Mouse (Mus musculus): ENCODE results near the gene Srsf2. TPM values are rescaled to one million over a fixed set of nuclear protein-coding genes. Genes with fewer than 3 reads are reported as not detected.
"Not testable (repeated sequence)": the region's sequence is repeated elsewhere in the genome, so short reads cannot be mapped to it uniquely, and the experiment has no call there.

The Srsf2 gene
- polyA plus RNA-seq, 1 experiment from 2014 or later, result 578 TPM

DNA sequence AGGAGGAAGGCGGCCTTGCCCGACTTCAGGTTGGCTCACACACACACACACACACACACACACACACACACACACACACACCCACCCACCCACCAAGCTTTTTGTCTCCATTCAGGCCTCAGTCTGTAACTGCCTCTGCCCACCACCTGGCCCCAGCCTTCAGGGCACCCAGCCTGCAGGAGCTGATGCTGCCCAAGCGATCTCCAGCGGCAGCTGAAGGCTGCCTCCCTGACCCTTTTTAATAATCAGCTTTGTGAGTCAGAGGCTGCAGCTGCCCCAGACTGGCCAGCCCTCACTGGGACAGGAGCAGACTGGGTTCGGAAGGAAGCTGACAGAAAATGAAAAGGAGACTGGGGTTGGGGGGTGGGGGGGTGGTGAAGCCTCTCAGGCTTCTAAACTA, 27.7 kb downstream of the Srsf2 start:
- 60% methylated on average over 5 of the region's 5 CpGs for WGBS
- H3K4me2 ChIP-seq (ENCODE audit: low read depth, low read length), result no peak overlapping the region
- ATAC-seq (ENCODE audit: insufficient read depth, low FRiP score), result no peak
- H3K9ac ChIP-seq (ENCODE audit: low read length), result no peak overlapping the region
- no peaks in the 10 kb centered on the region for H3K9me3 ChIP-seq (replicated peaks; ENCODE audit: control insufficient read depth, low read length)
- no peak overlapping the region; the same call in 1 of the 2 replicates for H3K27ac ChIP-seq (ENCODE audit: low read length)
- H3K4me3 ChIP-seq (replicated peaks; ENCODE audit: low read length), result no peak overlapping the region
- no peaks in the 10 kb centered on the region for H3K27me3 ChIP-seq (ENCODE audit: control insufficient read depth, insufficient read depth, low read length)
- H3K36me3 ChIP-seq (ENCODE audit: control insufficient read depth, insufficient read depth, low read length), result no peaks in the 10 kb centered on the region
- H3K4me1 ChIP-seq (ENCODE audit: control insufficient read depth, insufficient read depth, low read length), result peaks cover 28% of the 10 kb centered on the region

DNA sequence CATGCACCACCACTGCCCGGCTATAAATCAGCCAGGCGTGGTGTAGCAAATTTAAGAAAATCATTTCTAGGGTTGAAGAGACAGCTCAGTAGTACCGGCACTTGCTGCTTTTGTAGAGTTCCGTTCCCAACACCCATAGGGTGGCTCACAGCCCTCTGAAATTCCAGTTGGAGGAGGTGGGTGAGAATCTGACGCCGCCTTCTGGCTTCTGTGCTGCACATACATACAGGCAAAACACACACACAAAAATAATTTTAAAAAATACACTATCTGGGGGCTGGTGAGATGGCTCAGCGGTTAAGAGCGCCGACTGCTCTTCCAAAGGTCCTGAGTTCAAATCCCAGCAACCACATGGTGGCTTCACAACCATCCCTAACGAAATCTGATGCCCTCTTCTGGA, 29.0 kb downstream of the Srsf2 start:
- H3K36me3 ChIP-seq (ENCODE audit: control insufficient read depth, insufficient read depth, low read length); H3K4me2 ChIP-seq (ENCODE audit: low read depth, low read length); H3K27ac ChIP-seq (ENCODE audit: low read length); H3K9ac ChIP-seq (ENCODE audit: low read length); H3K27me3 ChIP-seq (ENCODE audit: control insufficient read depth, insufficient read depth, low read length); H3K4me3 ChIP-seq (replicated peaks; ENCODE audit: low read length); ATAC-seq (ENCODE audit: insufficient read depth, low FRiP score); H3K9me3 ChIP-seq (replicated peaks; ENCODE audit: control insufficient read depth, low read length): not testable (repeated sequence)
- WGBS, result 92% methylated on average over 10 of the region's 10 CpGs
- peaks cover 36% of the 10 kb centered on the region for H3K4me1 ChIP-seq (ENCODE audit: control insufficient read depth, insufficient read depth, low read length)

DNA sequence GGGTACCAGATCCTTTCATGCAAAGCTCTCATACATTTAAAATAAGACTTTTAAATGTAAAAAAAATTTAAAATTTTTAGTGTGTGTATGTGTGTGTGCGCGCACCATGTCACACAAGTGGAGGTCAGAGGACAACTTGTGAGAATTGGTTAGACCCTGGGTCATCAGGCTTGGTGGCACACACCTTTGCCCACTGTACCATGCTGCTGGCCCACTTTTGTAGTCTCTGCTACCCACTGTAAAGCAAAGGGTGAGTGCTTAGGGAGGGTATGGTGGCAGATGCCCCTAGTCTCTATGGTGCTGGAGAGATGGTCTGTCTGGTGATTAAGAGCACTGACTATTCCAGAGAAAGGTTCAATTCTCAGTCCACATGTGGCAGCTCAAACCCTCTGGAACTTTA, 29.6 kb downstream of the Srsf2 start:
- no peak overlapping the region for H3K4me2 ChIP-seq (ENCODE audit: low read depth, low read length)
- H3K27ac ChIP-seq (ENCODE audit: low read length), result no peak overlapping the region
- no peaks in the 10 kb centered on the region for H3K9me3 ChIP-seq (replicated peaks; ENCODE audit: control insufficient read depth, low read length)
- no peak for ATAC-seq (ENCODE audit: insufficient read depth, low FRiP score)
- H3K36me3 ChIP-seq (ENCODE audit: control insufficient read depth, insufficient read depth, low read length), result no peaks in the 10 kb centered on the region
- no peaks in the 10 kb centered on the region for H3K27me3 ChIP-seq (ENCODE audit: control insufficient read depth, insufficient read depth, low read length)
- no peak overlapping the region for H3K9ac ChIP-seq (ENCODE audit: low read length)
- H3K4me1 ChIP-seq (ENCODE audit: control insufficient read depth, insufficient read depth, low read length), result peaks cover 37% of the 10 kb centered on the region
- H3K4me3 ChIP-seq (replicated peaks; ENCODE audit: low read length), result no peak overlapping the region
- WGBS, result 96% methylated on average over 2 of the region's 2 CpGs

DNA sequence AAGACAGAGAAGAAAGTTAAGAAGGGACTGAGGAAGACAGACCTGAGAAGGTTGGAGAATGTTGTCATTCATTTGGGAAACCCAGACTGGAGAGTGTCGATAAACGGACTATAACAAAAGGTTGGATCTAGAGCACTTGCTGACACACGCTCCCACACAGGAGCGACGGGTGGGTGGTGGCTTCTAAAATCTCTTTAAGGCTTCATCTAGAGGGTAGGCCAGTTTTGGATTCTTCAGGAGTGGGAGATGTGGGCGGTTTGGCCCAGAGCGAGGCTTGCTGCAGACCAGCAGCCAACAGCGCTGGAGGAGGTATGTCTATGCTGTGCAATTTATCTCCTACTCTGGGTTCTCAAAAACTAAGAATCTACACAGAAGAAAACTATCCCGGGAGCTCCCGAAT, 30.3 kb downstream of the Srsf2 start:
- 79% methylated on average over 10 of the region's 10 CpGs for WGBS
- Histone ChIP-seq H3K9ac (ENCODE audit: low read length) (no peak overlapping the region), H3K4me1 (ENCODE audit: control insufficient read depth, insufficient read depth, low read length) (peaks cover 34% of the 10 kb centered on the region), H3K4me2 (ENCODE audit: low read depth, low read length) (no peak overlapping the region), H3K36me3 (ENCODE audit: control insufficient read depth, insufficient read depth, low read length) (no peaks in the 10 kb centered on the region), H3K27ac (ENCODE audit: low read length) (no peak overlapping the region), H3K27me3 (ENCODE audit: control insufficient read depth, insufficient read depth, low read length) (no peaks in the 10 kb centered on the region), H3K9me3 (replicated peaks; ENCODE audit: control insufficient read depth, low read length) (no peaks in the 10 kb centered on the region), H3K4me3 (replicated peaks; ENCODE audit: low read length) (no peak overlapping the region)
- no peak for ATAC-seq (ENCODE audit: insufficient read depth, low FRiP score)

DNA sequence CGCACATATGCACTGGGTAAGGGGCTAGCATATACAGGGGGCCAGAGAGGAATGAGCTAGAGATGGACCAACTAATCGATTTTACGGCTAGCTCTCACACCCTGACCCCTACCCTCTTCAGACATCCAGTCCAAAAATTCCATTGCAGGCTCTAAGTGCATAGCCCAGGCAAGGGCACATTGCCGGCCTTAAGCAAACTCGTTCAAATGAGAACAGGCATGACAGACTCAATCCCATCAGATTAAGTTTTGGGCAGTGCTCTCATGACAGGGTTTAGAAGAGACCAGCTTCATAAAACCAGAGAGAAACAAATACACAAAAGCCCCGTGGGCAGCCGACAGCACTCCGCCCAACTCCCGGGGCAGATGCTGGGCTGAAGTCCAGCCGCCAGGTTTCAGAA, 30.7 kb downstream of the Srsf2 start:
- H3K9me3 ChIP-seq (replicated peaks; ENCODE audit: control insufficient read depth, low read length), result no peaks in the 10 kb centered on the region
- H3K27me3 ChIP-seq (ENCODE audit: control insufficient read depth, insufficient read depth, low read length), result no peaks in the 10 kb centered on the region
- no peak overlapping the region for H3K4me2 ChIP-seq (ENCODE audit: low read depth, low read length)
- ATAC-seq (ENCODE audit: insufficient read depth, low FRiP score), result no peak
- no peaks in the 10 kb centered on the region for H3K36me3 ChIP-seq (ENCODE audit: control insufficient read depth, insufficient read depth, low read length)
- H3K27ac ChIP-seq (ENCODE audit: low read length), result no peak overlapping the region
- WGBS, result 48% methylated on average over 10 of the region's 10 CpGs
- peaks cover 34% of the 10 kb centered on the region for H3K4me1 ChIP-seq (ENCODE audit: control insufficient read depth, insufficient read depth, low read length)
- no peak overlapping the region for H3K4me3 ChIP-seq (replicated peaks; ENCODE audit: low read length)
- H3K9ac ChIP-seq (ENCODE audit: low read length), result no peak overlapping the region

DNA sequence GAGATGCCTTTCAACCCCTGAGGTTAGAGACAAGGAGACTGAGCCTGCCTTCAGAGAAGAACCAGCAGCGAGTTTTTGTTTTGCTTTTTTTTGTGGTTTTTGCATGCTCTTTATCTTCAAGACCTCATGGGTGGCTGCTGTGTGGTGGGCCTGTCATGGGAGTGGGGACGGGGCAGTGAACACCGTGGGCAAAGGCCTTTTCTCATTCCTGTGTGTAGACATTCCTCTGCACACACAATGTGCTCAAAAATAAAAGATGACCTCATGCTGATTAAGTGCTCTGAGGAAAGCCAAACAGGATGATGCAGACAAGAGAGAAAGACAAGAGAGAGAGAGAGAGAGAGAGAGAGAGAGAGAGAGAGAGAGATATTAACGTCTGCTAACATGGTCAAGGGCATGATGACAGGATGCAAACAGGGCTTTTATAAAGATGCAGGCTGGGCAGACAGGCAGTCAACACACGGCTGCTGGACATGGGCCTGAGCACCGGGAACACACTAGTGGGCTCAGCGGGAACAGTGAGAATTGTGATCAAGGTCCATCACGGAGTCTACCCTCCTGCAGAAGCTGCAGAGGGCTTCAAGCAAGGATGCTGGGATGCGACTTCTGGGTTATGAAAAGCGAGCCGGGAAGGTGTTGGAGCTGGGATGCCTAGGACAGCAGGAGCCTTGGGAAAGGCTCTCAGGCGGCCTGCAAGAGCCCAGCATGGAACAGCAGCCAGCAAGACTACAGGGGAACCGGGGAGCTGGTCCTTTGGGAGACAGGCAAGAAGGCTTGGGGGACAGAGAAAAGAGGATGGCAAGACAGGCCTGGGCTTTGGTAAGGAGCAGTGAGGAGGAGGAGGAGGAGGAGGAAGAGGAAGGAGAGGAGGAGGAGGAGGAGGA, 31.6 kb downstream of the Srsf2 start:
- Histone ChIP-seq H3K9me3 (replicated peaks; ENCODE audit: control insufficient read depth, low read length) (no peaks in the 10 kb centered on the region), H3K27me3 (ENCODE audit: control insufficient read depth, insufficient read depth, low read length) (no peaks in the 10 kb centered on the region), H3K4me2 (ENCODE audit: low read depth, low read length) (no peak overlapping the region), H3K4me1 (ENCODE audit: control insufficient read depth, insufficient read depth, low read length) (peaks cover 29% of the 10 kb centered on the region), H3K4me3 (replicated peaks; ENCODE audit: low read length) (no peak overlapping the region), H3K36me3 (ENCODE audit: control insufficient read depth, insufficient read depth, low read length) (no peaks in the 10 kb centered on the region), H3K9ac (ENCODE audit: low read length) (no peak overlapping the region), H3K27ac (ENCODE audit: low read length) (no peak overlapping the region)
- WGBS, result 66% methylated on average over 13 of the region's 13 CpGs
- no peak for ATAC-seq (ENCODE audit: insufficient read depth, low FRiP score)

DNA sequence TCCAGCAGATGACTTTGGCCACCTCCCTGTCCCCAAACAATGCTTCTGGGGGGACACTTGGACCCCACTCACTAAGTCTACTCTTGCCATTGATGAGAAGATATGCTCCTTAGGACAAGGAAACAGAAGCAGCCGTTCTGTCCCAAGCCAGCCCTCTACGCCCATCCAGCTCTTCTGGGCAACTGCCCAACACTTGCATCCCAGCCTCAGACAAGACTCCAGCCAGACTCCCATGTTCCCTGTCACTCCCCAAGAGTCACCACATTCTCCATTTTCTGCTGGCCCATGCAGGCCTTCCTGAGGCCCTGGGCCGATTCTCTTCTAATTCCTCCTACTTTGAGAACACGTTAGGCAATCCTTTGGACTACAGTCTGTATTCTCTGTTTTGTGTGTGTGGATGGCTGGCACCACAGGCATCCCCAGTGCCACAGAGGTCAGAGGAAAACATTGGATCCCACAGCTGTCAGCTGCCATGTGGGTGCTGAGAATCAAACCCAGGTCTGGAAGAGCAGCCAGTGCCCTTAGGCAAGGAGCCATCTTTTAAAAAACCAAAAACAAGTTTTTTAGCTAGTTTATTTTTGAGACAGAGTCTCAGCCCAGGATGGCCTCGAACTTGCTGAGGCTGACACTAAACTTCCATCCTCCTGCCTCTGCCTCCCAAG, 32.8 kb downstream of the Srsf2 start:
- no peak overlapping the region for H3K27ac ChIP-seq (ENCODE audit: low read length)
- H3K9ac ChIP-seq (ENCODE audit: low read length), result no peak overlapping the region
- ATAC-seq (ENCODE audit: insufficient read depth, low FRiP score), result no peak
- H3K27me3 ChIP-seq (ENCODE audit: control insufficient read depth, insufficient read depth, low read length), result no peaks in the 10 kb centered on the region
- H3K4me3 ChIP-seq (replicated peaks; ENCODE audit: low read length), result no peak overlapping the region
- no peaks in the 10 kb centered on the region for H3K9me3 ChIP-seq (replicated peaks; ENCODE audit: control insufficient read depth, low read length)
- WGBS, result 75% methylated on average over 5 of the region's 5 CpGs
- no peak overlapping the region for H3K4me2 ChIP-seq (ENCODE audit: low read depth, low read length)
- H3K4me1 ChIP-seq (ENCODE audit: control insufficient read depth, insufficient read depth, low read length), result peaks cover 31% of the 10 kb centered on the region
- H3K36me3 ChIP-seq (ENCODE audit: control insufficient read depth, insufficient read depth, low read length), result no peaks in the 10 kb centered on the region

DNA sequence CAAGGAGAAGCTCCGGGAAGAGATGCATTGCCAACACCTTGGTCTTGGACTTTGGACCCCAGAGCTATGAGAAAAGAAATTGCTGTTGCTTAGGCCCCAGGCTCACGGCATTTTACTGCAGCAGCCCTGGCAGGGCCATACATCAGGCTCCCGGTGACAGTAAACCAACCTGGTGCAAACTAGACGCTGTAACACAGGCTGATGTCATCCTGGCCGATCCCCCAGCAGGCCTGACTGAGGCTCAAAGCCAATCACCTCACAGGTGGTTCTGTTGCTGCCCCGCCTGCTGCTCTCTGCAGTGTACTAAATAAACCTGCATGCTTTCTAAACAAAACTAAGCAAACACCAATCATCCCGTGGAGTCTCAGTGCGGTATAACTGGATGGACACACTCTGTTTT, 34.2 kb downstream of the Srsf2 start:
- Histone ChIP-seq H3K27ac (ENCODE audit: low read length) (no peak overlapping the region; the same call in 1 of the 2 replicates), H3K4me1 (ENCODE audit: control insufficient read depth, insufficient read depth, low read length) (peaks cover 44% of the 10 kb centered on the region)
- ATAC-seq (ENCODE audit: insufficient read depth, low FRiP score), result no peak

DNA sequence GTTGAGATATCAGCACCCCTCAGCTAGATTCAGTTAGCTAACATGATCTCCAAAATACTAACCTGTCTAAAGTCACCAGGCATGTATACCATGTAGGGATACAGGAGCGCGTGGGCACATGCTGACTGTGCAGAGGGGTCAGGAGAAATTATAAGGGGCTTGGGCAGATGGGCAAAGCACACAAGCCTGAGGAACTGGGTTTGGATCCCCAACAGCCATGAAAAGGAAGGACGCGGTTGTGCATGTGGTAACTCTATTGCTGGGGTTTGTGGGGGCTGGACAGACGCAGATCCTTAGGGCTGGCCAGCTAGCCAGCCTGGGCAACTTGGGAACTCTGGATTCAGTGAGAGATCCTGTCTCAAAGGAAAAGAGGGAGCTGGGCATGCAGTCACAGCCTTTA, 35.3 kb downstream of the Srsf2 start:
- no peak overlapping the region for H3K9ac ChIP-seq (ENCODE audit: low read length)
- ATAC-seq (ENCODE audit: insufficient read depth, low FRiP score), result no peak
- no peak overlapping the region for H3K27ac ChIP-seq (ENCODE audit: low read length)
- peaks cover 56% of the 10 kb centered on the region for H3K4me1 ChIP-seq (ENCODE audit: control insufficient read depth, insufficient read depth, low read length)
- H3K9me3 ChIP-seq (replicated peaks; ENCODE audit: control insufficient read depth, low read length), result no peaks in the 10 kb centered on the region
- no peaks in the 10 kb centered on the region for H3K27me3 ChIP-seq (ENCODE audit: control insufficient read depth, insufficient read depth, low read length)
- 95% methylated on average over 5 of the region's 5 CpGs for WGBS
- H3K4me3 ChIP-seq (replicated peaks; ENCODE audit: low read length), result no peak overlapping the region
- no peaks in the 10 kb centered on the region for H3K36me3 ChIP-seq (ENCODE audit: control insufficient read depth, insufficient read depth, low read length)
- no peak overlapping the region for H3K4me2 ChIP-seq (ENCODE audit: low read depth, low read length)

More for the DNA sequence above, 34.2 kb downstream of the Srsf2 start:
- no peaks in the 10 kb centered on the region for H3K27me3 ChIP-seq (ENCODE audit: control insufficient read depth, insufficient read depth, low read length)
- H3K4me3 ChIP-seq (replicated peaks; ENCODE audit: low read length), result no peak overlapping the region
- no peaks in the 10 kb centered on the region for H3K9me3 ChIP-seq (replicated peaks; ENCODE audit: control insufficient read depth, low read length)
- no peak overlapping the region for H3K9ac ChIP-seq (ENCODE audit: low read length)
- H3K4me2 ChIP-seq (ENCODE audit: low read depth, low read length), result no peak overlapping the region
- WGBS, result 31% methylated on average over 8 of the region's 8 CpGs
- H3K36me3 ChIP-seq (ENCODE audit: control insufficient read depth, insufficient read depth, low read length), result no peaks in the 10 kb centered on the region

All from stomach, embryonic 16.5 days (tissue).